Mouse (Mus musculus) heart, postnatal 0 days (tissue): ENCODE results near the gene Sat2. TPM values are rescaled to one million over a fixed set of nuclear protein-coding genes. Genes with fewer than 3 reads are reported as not detected.
"Not testable (repeated sequence)": the region's sequence is repeated elsewhere in the genome, so short reads cannot be mapped to it uniquely, and the experiment has no call there.

ENCODE experiments used
- ATAC-seq: fragments of 200-750 bp; cut with Nextera tagmentation; 2 replicates; pipeline ENCODE4 v1.8.0; 2017; ENCODE audit warnings: low read depth, moderate number of reproducible peaks, moderate library complexity; ENCODE audit not compliant: insufficient read depth
- DNase-seq: peaks from one replicate; pipeline ENCODE4 v3.0.0-alpha.2; 2016; ENCODE audit warnings: low spot score
- H3K27ac ChIP-seq: fragments of 300-500 bp; sonication (generic); 2 replicates; pipeline ENCODE4 v1.5.1; 2014; ENCODE audit warnings: low read depth, mild to moderate bottlenecking
- H3K27me3 ChIP-seq: fragments of 300-500 bp; sonication (generic); 2 replicates; pipeline ENCODE4 v1.6.1; 2014; ENCODE audit warnings: low read length, mixed read lengths; ENCODE audit not compliant: control insufficient read depth, insufficient read depth
- H3K36me3 ChIP-seq: fragments of 300-500 bp; sonication (generic); replicated peaks from 2 replicates; pipeline ENCODE4 v1.6.1; 2014; ENCODE audit warnings: low read length, mixed read lengths; ENCODE audit not compliant: control insufficient read depth, insufficient read depth
- H3K4me1 ChIP-seq: fragments of 300-500 bp; sonication (generic); 2 replicates; pipeline ENCODE4 v1.6.1; 2014; ENCODE audit warnings: antibody characterized with exemption; ENCODE audit not compliant: control insufficient read depth, insufficient read depth
- H3K4me2 ChIP-seq: fragments of 300-500 bp; sonication (generic); 2 replicates; pipeline ENCODE4 v1.6.1; 2014; ENCODE audit warnings: low read depth, mild to moderate bottlenecking, low read length, moderate library complexity
- H3K4me3 ChIP-seq: fragments of 300-500 bp; sonication (generic); 2 replicates; pipeline ENCODE4 v1.5.1; 2014; ENCODE audit warnings: low read depth, low read length
- H3K9ac ChIP-seq: fragments of 300-500 bp; sonication (generic); replicated peaks from 2 replicates; pipeline ENCODE4 v1.6.1; 2014; ENCODE audit warnings: low read depth, low read length, mixed read lengths
- H3K9me3 ChIP-seq: fragments of 300-500 bp; sonication (generic); replicated peaks from 2 replicates; pipeline ENCODE4 v1.6.1; 2016; ENCODE audit warnings: low read length; ENCODE audit not compliant: control insufficient read depth
- CTCF ChIP-seq: IDR thresholded peaks from 2 replicates; pipeline ENCODE4 v1.5.1; 2016; ENCODE audit warnings: antibody characterized with exemption, control low read depth, low read depth
- EP300 ChIP-seq: IDR thresholded peaks from 2 replicates; pipeline ENCODE4 v1.6.1; 2016; ENCODE audit warnings: antibody characterized with exemption, low read depth
- WGBS: fragments of 180-500 bp; shearing (Covaris S2); extraction: QIAGEN DNeasy Blood & Tissue Kit; methylation state at CpG from one replicate; pipeline ENCODE4 v1.1.7; 2014; 5-methylcytosine and 5-hydroxymethylcytosine counted together
- polyA plus RNA-seq: library from polyadenylated mRNA; unstranded; fragments of >200 nt; fragmentation: Nextera tagmentation; extraction: Ambion mirVana; gene quantifications from 2 replicates; pipeline ENCODE4 v1.2.1, GENCODE M21; 2015
- total RNA-seq: library from RNA; depleted of rRNA; stranded (reverse); fragments of >200 nt; gene quantifications from 2 replicates; pipeline ENCODE4 v1.2.3, GENCODE M21; 2014; ENCODE audit warnings: low replicate concordance

Sat2 gene
- total and polyA plus RNA-seq, 2 experiments from 2014 or later: 7.3 to 18.8 TPM

GRCm38 (mm10) chr11:69616781-69617180, 5.0 kb upstream of the Sat2 start:
- Histone ChIP-seq H3K9me3 (no peaks in the 10 kb centered on the region), H3K4me3 (no peak overlapping the region), H3K4me2 (no peak overlapping the region), H3K36me3 (no peaks in the 10 kb centered on the region), H3K9ac (no peak overlapping the region), H3K4me1 (peaks cover 9% of the 10 kb centered on the region), H3K27ac (no peak overlapping the region), H3K27me3 (no peaks in the 10 kb centered on the region)
- WGBS: 39% methylated on average over 10 of the region's 10 CpGs
- TF ChIP-seq EP300 (no peak), CTCF (no peak)
- ATAC-seq (no peak), DNase-seq (no peak)

DNA sequence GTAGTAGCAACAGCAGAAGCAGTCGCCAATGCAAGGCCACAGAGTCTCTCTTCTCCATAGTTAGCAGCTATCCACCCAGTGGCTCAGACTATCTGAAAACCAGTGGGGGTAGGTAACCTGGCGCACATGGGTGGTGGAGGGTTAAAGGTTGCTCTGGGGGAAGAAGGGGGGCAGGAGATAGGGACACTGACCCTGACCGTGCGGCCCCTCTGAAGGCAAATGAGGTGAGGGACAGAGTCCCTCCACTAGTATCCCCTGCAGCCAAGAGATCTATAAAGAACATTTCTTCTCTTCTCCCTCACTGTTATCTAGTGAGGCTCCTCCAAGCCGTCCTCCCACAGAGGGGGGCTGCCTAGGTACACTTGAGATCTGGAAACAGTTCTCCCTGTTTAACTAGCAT, 4.0 kb upstream of the Sat2 start, which contains the start of gene Shbg:
Gene Shbg, minus strand, starts transcription at position 101 of the 400 bp plus-strand sequence.
- peaks cover 14% of the 10 kb centered on the region for H3K4me1 ChIP-seq
- H3K4me2 ChIP-seq: no peak within 1 kb of the TSS
- WGBS: 58% methylated on average over 5 of the region's 5 CpGs
- no peaks in the 10 kb centered on the region for H3K36me3 ChIP-seq
- no peak within 1 kb of the TSS for H3K9ac ChIP-seq
- no peak within 1 kb of the TSS for H3K27ac ChIP-seq
- no peaks in the 10 kb centered on the region for H3K27me3 ChIP-seq
- H3K9me3 ChIP-seq: no peaks in the 10 kb centered on the region
- ATAC-seq (no peak), DNase-seq (no peak)
- TF ChIP-seq EP300 (no peak), CTCF (no peak)
- H3K4me3 ChIP-seq: no peak within 1 kb of the TSS

DNA sequence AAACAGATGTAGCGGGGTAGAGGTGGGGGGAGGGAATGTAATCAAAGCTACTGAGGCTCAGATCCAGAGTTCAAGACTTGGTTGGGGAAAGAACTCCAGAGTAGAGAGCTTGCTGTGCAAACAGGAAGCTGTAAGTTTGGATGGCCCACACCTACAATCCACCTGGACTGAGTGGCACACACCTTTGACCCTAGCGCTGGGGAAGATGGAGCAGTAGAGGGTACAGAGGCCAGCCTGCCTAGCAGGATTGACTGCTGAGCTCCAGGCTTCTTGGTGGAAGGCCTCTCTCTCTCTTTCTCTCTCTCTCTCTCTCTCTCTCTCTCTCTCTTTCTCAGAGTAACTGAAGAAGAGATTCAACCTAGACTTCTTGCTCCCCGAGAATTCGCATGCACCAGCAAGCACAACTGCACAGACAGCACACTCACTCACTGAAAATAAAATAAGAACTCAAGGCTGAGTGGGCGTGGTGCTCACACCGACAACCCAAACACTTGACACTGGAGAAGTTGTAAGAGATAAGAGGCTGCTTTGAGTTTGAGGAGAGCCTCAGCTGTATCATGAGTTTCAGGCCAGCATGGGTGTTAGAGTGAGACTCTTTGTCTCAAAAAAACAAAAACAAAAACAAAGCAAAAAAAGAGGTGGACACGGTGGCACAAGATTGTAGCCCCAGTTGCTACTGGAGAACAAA, 1.3 kb upstream of the Sat2 start:
- H3K4me2 ChIP-seq: no peak overlapping the region
- no peaks in the 10 kb centered on the region for H3K9me3 ChIP-seq
- no peaks in the 10 kb centered on the region for H3K36me3 ChIP-seq
- H3K27ac ChIP-seq: no peak overlapping the region
- no peak overlapping the region for H3K9ac ChIP-seq
- ATAC-seq: no peak
- no peaks in the 10 kb centered on the region for H3K27me3 ChIP-seq
- H3K4me3 ChIP-seq: no peak overlapping the region
- DNase-seq: no peak
- no peak for TF ChIP-seq EP300
- no peak for TF ChIP-seq CTCF
- H3K4me1 ChIP-seq: peaks cover 11% of the 10 kb centered on the region
- 61% methylated on average over 7 of the region's 7 CpGs for WGBS

DNA sequence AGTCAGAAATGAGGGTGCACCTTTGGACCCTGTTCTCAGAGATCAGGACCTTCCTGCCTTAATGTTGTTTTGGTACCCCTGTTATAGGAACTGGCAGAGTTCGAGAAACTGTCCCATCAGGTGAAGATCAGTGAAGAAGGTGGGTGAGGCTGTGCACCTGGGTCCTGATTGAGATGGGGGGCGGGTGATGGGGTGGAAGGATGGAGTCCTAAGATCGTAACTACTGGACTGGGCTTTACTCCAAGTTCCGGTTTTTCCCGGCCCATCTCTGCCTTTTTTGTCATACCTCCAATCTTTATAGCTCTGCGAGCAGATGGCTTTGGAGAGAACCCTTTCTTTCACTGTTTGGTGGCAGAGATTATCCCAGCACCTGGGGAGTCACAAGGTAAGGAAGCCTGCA, 582 bp downstream of the Sat2 start:
- H3K4me1 ChIP-seq: peaks cover 11% of the 10 kb centered on the region
- H3K4me3 ChIP-seq: peak overlapping the region; percentile 71
- TF ChIP-seq EP300 (no peak), CTCF (no peak)
- H3K27ac ChIP-seq: peak overlapping the region; percentile 58; the same call in 1 of the 2 replicates
- DNase-seq (no peak), ATAC-seq (no peak)
- peak overlapping the region; percentile 76 for H3K9ac ChIP-seq
- WGBS: 38% methylated on average over 6 of the region's 6 CpGs
- peak overlapping the region; percentile 80 for H3K4me2 ChIP-seq
- H3K27me3 ChIP-seq: no peaks in the 10 kb centered on the region
- no peaks in the 10 kb centered on the region for H3K9me3 ChIP-seq
- no peaks in the 10 kb centered on the region for H3K36me3 ChIP-seq

DNA sequence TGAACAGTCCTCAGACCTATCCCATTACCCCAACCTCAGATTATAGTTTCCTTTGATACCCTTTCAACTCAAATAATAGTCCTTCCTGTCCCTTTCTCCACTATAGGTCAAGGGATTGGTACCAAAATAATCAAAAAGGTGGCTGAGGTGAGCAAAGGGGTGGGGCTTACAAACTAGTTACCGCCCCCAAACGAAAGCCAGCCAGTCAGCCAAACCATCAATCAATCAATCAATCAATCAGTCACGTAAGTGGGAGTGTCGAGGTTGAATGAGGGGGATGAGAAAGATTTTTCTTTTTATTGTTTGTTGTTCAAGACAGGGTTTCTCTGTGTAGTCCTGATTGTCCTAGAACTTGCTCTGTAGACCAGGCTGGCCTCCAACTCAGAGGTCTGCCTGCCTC, 1.2 kb downstream of the Sat2 start:
- Histone ChIP-seq H3K9ac (no peak overlapping the region), H3K4me3 (no peak overlapping the region), H3K36me3 (no peaks in the 10 kb centered on the region), H3K9me3 (no peaks in the 10 kb centered on the region), H3K4me1 (peaks cover 11% of the 10 kb centered on the region), H3K4me2 (no peak overlapping the region), H3K27ac (no peak overlapping the region), H3K27me3 (no peaks in the 10 kb centered on the region)
- DNase-seq (no peak), ATAC-seq (no peak)
- 69% methylated on average over 4 of the region's 4 CpGs for WGBS
- TF ChIP-seq EP300 (no peak), CTCF (no peak)

- H3K27me3 ChIP-seq, DNase-seq, H3K27ac ChIP-seq, H3K36me3 ChIP-seq, H3K9me3 ChIP-seq, ATAC-seq, H3K4me3 ChIP-seq, H3K9ac ChIP-seq, H3K4me2 ChIP-seq: not testable (repeated sequence)
- H3K4me1 ChIP-seq: peaks cover 11% of the 10 kb centered on the region
- WGBS: 87% methylated on average over 2 of the region's 2 CpGs
These were observed 2.5 kb downstream of the Sat2 start for GRCm38 (mm10) chr11:69624339-69624738.
